In the genomic region with DNA sequence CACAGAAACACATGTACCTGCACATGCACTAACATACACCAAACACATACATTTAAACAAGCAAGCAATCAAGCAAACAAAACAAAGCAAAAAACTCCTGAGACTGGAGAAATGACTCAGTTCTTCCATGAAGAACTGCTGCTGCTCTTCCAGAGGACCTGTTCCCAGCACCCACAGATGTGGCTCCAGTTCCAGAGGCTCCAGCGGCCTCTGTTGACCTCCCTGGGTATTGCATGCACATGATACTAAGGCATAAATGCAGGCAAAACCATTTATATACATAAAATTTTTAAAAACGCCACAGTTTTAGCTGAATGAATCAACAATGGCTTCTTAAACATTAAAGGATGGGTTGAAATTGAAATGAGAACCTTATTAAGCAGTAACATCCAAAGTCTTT, we compare ENCODE assay signal across 14 mouse cellular contexts. TPM values are rescaled to one million over a fixed set of nuclear protein-coding genes. Genes with fewer than 3 reads are reported as not detected.
DNase-seq lines count a peak whose midpoint lies in the region; ATAC-seq and TF ChIP-seq lines count a peak whose summit lies in the region.
"Had no signal": no experiment of that assay in that cellular context is flagged by ENCODE, and none has a peak within 500 bp of the region (broad histone marks: within the 10 kb centered on the region; RNA-seq: fewer than 3 reads in every experiment).

No protein-coding gene starts in this region.

- H3K27me3 ChIP-seq in liver, embryonic 12.5 days (replicated peaks), result no peaks in the 10 kb centered on the region
- H3K27me3 ChIP-seq in MEL (ENCODE audit: control insufficient read depth in 1 of 2, insufficient read depth in 2 of 2, low read length in 2 of 2), result no peaks in the 10 kb centered on the region
- no peaks in the 10 kb centered on the region for H3K27me3 ChIP-seq in splenic B cell, adult 2 months (ENCODE audit: control insufficient read depth, insufficient read depth, low read length, poor library complexity, severe bottlenecking)
- H3K27me3 ChIP-seq in forebrain, postnatal 0 days (ENCODE audit: insufficient read depth, low read length), result no peaks in the 10 kb centered on the region
- H3K27me3 ChIP-seq: liver, embryonic 15.5 days; stomach, embryonic 15.5 days had no signal

- no peak overlapping the region for H3K9ac ChIP-seq in liver, embryonic 12.5 days
- no peak overlapping the region for H3K9ac ChIP-seq in MEL (ENCODE audit: control insufficient read depth, low read depth, low read length, poor library complexity, severe bottlenecking)
- H3K9ac ChIP-seq in forebrain, postnatal 0 days, result no peak overlapping the region
- H3K9ac ChIP-seq: liver, embryonic 15.5 days; stomach, embryonic 15.5 days had no signal

- H3K79me2 ChIP-seq in MEL (ENCODE audit: control insufficient read depth, insufficient read depth, low read length, poor library complexity), result no peaks in the 10 kb centered on the region

- WGBS in liver, embryonic 12.5 days (ENCODE audit: insufficient replicate concordance), result 52% methylated on average over 2 of the region's 2 CpGs
- WGBS in forebrain, postnatal 0 days, result 79% methylated on average over 2 of the region's 2 CpGs

- H3K4me3 ChIP-seq in liver, embryonic 12.5 days, result no peak overlapping the region
- no peak overlapping the region for H3K4me3 ChIP-seq in MEL (ENCODE audit: control insufficient read depth in 1 of 2, insufficient read depth in 1 of 2, low read depth in 2 of 2, low read length in 2 of 2)
- no peak overlapping the region for H3K4me3 ChIP-seq in forebrain, postnatal 0 days (ENCODE audit: low read depth, low read length)
- H3K4me3 ChIP-seq: liver, embryonic 15.5 days; megakaryocyte, embryonic 14.5 days; myocyte; stomach, embryonic 15.5 days had no signal

- no peak for TF ChIP-seq EP300 in MEL (IDR thresholded peaks at IDR 0.05; ENCODE audit: low read depth in 1 of 2, low read length in 2 of 2)

- no peaks in the 10 kb centered on the region for H3K9me3 ChIP-seq in liver, embryonic 12.5 days (replicated peaks)
- H3K9me3 ChIP-seq in MEL (replicated peaks; ENCODE audit: insufficient read depth, low read length), result no peaks in the 10 kb centered on the region
- H3K9me3 ChIP-seq in forebrain, postnatal 0 days (ENCODE audit: low read length), result no peaks in the 10 kb centered on the region
- H3K9me3 ChIP-seq: liver, embryonic 15.5 days; stomach, embryonic 15.5 days had no signal

- no peaks in the 10 kb centered on the region for H3K36me3 ChIP-seq in liver, embryonic 12.5 days
- peaks cover 0 to 3% of the 10 kb centered on the region in 2 experiments; a peak in 2 of 4 replicates for H3K36me3 ChIP-seq in MEL (ENCODE audit: control insufficient read depth in 1 of 2, insufficient read depth in 2 of 2, low read length in 2 of 2)
- no peaks in the 10 kb centered on the region for H3K36me3 ChIP-seq in splenic B cell, adult 2 months (ENCODE audit: control insufficient read depth, insufficient read depth, low read length, poor library complexity, severe bottlenecking)
- H3K36me3 ChIP-seq in forebrain, postnatal 0 days (ENCODE audit: insufficient read depth), result peaks cover 43% of the 10 kb centered on the region
- H3K36me3 ChIP-seq: liver, embryonic 15.5 days; stomach, embryonic 15.5 days had no signal

- DNase-seq in liver, result peak; percentile 14
- DNase-seq in thymus, postnatal 25 days, result peak; percentile 8
- DNase-seq in thymus, postnatal 36 days, result no peak
- peak; percentile 62 for DNase-seq in MEL (ENCODE audit: low read depth, low spot score)
- DNase-seq in splenic B cell, adult 2 months (ENCODE audit: low read depth, low spot score), result peak; percentile 3
- DNase-seq in forebrain, postnatal 0 days, result no peak
- DNase-seq: cerebellum, adult 8-10 months; kidney, postnatal 14 days had no signal

- no peak for ATAC-seq in liver, embryonic 12.5 days
- ATAC-seq in forebrain, postnatal 0 days, result no peak
- ATAC-seq: hindbrain, postnatal 0 days had no signal

- TF ChIP-seq POLR2A in MEL (IDR thresholded peaks at IDR 0.05; ENCODE audit: control insufficient read depth in 1 of 2, insufficient read depth in 1 of 2, low read depth in 1 of 2, low read length in 2 of 2, poor library complexity in 1 of 2), result no peak

- no peaks in the 10 kb centered on the region for H3K4me1 ChIP-seq in liver, embryonic 12.5 days
- peaks cover 3 to 4% of the 10 kb centered on the region in 2 experiments; a peak in 1 of 4 replicates for H3K4me1 ChIP-seq in MEL (ENCODE audit: control insufficient read depth in 1 of 2, insufficient read depth in 2 of 2, low read length in 2 of 2)
- no peaks in the 10 kb centered on the region for H3K4me1 ChIP-seq in forebrain, postnatal 0 days (ENCODE audit: insufficient read depth)
- H3K4me1 ChIP-seq: liver, embryonic 15.5 days; megakaryocyte, embryonic 14.5 days; stomach, embryonic 15.5 days had no signal

- TF ChIP-seq RAD21 in MEL (IDR thresholded peaks at IDR 0.05; ENCODE audit: low read depth, low read length), result peak; percentile 63

- TF ChIP-seq CTCF in MEL (IDR thresholded peaks at IDR 0.05 in 2 of 3, conservative IDR thresholded peaks at IDR 0.05 in 1 of 3; ENCODE audit: control insufficient read depth in 1 of 3, insufficient read depth in 1 of 3, low read depth in 2 of 3, low read length in 3 of 3, poor library complexity in 1 of 3, severe bottlenecking in 1 of 3), result peak; percentile 70 to 82 (median 77)
- no peak for TF ChIP-seq CTCF in forebrain, postnatal 0 days (IDR thresholded peaks at IDR 0.05; ENCODE audit: low read depth)

- H3K4me2 ChIP-seq in liver, embryonic 12.5 days, result no peak overlapping the region
- H3K4me2 ChIP-seq in forebrain, postnatal 0 days (ENCODE audit: low read depth), result no peak overlapping the region
- H3K4me2 ChIP-seq: liver, embryonic 15.5 days; stomach, embryonic 15.5 days had no signal

- H3K27ac ChIP-seq in liver, embryonic 12.5 days, result no peak overlapping the region
- H3K27ac ChIP-seq in MEL (ENCODE audit: control insufficient read depth, low read depth, low read length), result no peak overlapping the region
- no peak overlapping the region for H3K27ac ChIP-seq in forebrain, postnatal 0 days (ENCODE audit: low read depth, low read length)
- H3K27ac ChIP-seq: hindbrain, postnatal 0 days; liver, embryonic 15.5 days; stomach, embryonic 15.5 days had no signal

TF ChIP-seq in MEL, 35 proteins besides CTCF, POLR2A, EP300 and RAD21:
- TF ChIP-seq TCF12 (IDR thresholded peaks at IDR 0.05; ENCODE audit: low read depth, low read length) (no peak), HCFC1 (IDR thresholded peaks at IDR 0.05; ENCODE audit: low read depth, low read length) (no peak), GATA1 (IDR thresholded peaks at IDR 0.05; ENCODE audit: low read depth, low read length) (no peak), CHD2 (IDR thresholded peaks at IDR 0.05; ENCODE audit: low read length) (no peak), CHD1 (IDR thresholded peaks at IDR 0.05; ENCODE audit: low read depth, low read length) (no peak), MXI1 (IDR thresholded peaks at IDR 0.05; ENCODE audit: low read depth, low read length) (no peak), UBTF (IDR thresholded peaks at IDR 0.05; ENCODE audit: borderline replicate concordance, insufficient read depth, low read depth, low read length) (no peak), USF2 (IDR thresholded peaks at IDR 0.05; ENCODE audit: borderline replicate concordance in 1 of 2, insufficient read depth in 1 of 2, low read depth in 1 of 2, low read length in 2 of 2) (no peak), ZC3H11A (IDR thresholded peaks at IDR 0.05; ENCODE audit: low read depth, low read length) (peak; percentile 46; the same call in 1 of the 2 replicates), KAT2A (conservative IDR thresholded peaks at IDR 0.05; ENCODE audit: low read depth, low read length) (no peak), MYB (IDR thresholded peaks at IDR 0.05; ENCODE audit: low read depth, low read length) (no peak), E2F4 (IDR thresholded peaks at IDR 0.05; ENCODE audit: borderline replicate concordance, low read depth, low read length) (no peak), SIN3A (IDR thresholded peaks at IDR 0.05; ENCODE audit: low read length) (no peak), MAZ (IDR thresholded peaks at IDR 0.05; ENCODE audit: low read depth, low read length) (no peak), SMC3 (IDR thresholded peaks at IDR 0.05; ENCODE audit: low read depth, low read length) (peak; percentile 58), NRF1 (IDR thresholded peaks at IDR 0.05; ENCODE audit: insufficient read depth, low read depth, low read length, poor library complexity, severe bottlenecking) (no peak)

RNA-seq across cellular contexts. Expression of gene Map4k5, which starts 46.3 kb away (rescaled TPM):
- polyA plus RNA-seq in liver, embryonic 12.5 days (2016; fragmentation: Nextera tagmentation; extraction: Ambion mirVana), result 31.8 and 34.1 TPM in 2 replicates
- 7.0 and 7.3 TPM in 2 replicates for total RNA-seq in MEL (2012; rRNA removed)
- polyA plus RNA-seq in MEL (2012; ENCODE audit: insufficient read depth in 1 of 2, insufficient read length in 2 of 2, low read depth in 1 of 2, low replicate concordance in 2 of 2, missing spikeins in 1 of 2), result 1 to 10 TPM in 1 of 2 experiments, not detected in 1; 8.5 TPM
- total RNA-seq in forebrain, postnatal 0 days (2014; rRNA removed), result 46.8 and 47.6 TPM in 2 replicates
- polyA plus RNA-seq in forebrain, postnatal 0 days (2015; fragmentation: Nextera tagmentation; extraction: Ambion mirVana), result 16.8 and 20.4 TPM in 2 replicates

RNA-seq across cellular contexts. Expression of gene Atl1, which starts 46.9 kb away (rescaled TPM):
- polyA plus RNA-seq in liver, embryonic 12.5 days (2016; fragmentation: Nextera tagmentation; extraction: Ambion mirVana), result 1.7 and 2.2 TPM in 2 replicates
- total RNA-seq in MEL (2012; rRNA removed), result 0.36 and 0.50 TPM in 2 replicates
- polyA plus RNA-seq in MEL (2012; ENCODE audit: insufficient read depth in 1 of 2, insufficient read length in 2 of 2, low read depth in 1 of 2, low replicate concordance in 2 of 2, missing spikeins in 1 of 2), result 1 to 10 TPM in 1 of 2 experiments, not detected in 1; 1.0 TPM
- total RNA-seq in forebrain, postnatal 0 days (2014; rRNA removed), result 156 and 163 TPM in 2 replicates
- 97.6 and 132 TPM in 2 replicates for polyA plus RNA-seq in forebrain, postnatal 0 days (2015; fragmentation: Nextera tagmentation; extraction: Ambion mirVana)

RNA-seq across cellular contexts. Expression of gene Sav1, which starts 47.5 kb away (rescaled TPM):
- polyA plus RNA-seq in liver, embryonic 12.5 days (2016; fragmentation: Nextera tagmentation; extraction: Ambion mirVana), result 7.7 and 8.2 TPM in 2 replicates
- total RNA-seq in MEL (2012; rRNA removed), result 17.8 and 20.4 TPM in 2 replicates
- 10 to 100 TPM; 47.8 to 96.2 TPM for polyA plus RNA-seq in MEL (2012; ENCODE audit: insufficient read depth in 1 of 2, insufficient read length in 2 of 2, low read depth in 1 of 2, low replicate concordance in 2 of 2, missing spikeins in 1 of 2)
- total RNA-seq in forebrain, postnatal 0 days (2014; rRNA removed), result 19.9 and 21.7 TPM in 2 replicates
- polyA plus RNA-seq in forebrain, postnatal 0 days (2015; fragmentation: Nextera tagmentation; extraction: Ambion mirVana), result 2.4 and 2.5 TPM in 2 replicates

Comparison
In these comparisons a context has a peak if more than half of its experiments do, and no peak if none do; other contexts are left out.
1. DNase-seq: peak in liver (single experiment), thymus, postnatal 25 days (single experiment), MEL (single experiment) and splenic B cell, adult 2 months (single experiment); none in thymus, postnatal 36 days (0 of 2) and forebrain, postnatal 0 days (single experiment).
2. RNA of gene Atl1, which starts 46.9 kb away (polyA plus RNA-seq): 97.6 to 132 TPM in forebrain, postnatal 0 days; 1.7 to 2.2 TPM in liver, embryonic 12.5 days and 1.0 TPM in MEL; every median in the first group is over 10 times any median in the second.